Mouse (Mus musculus) ES-E14 (cell line): Measurements from ENCODE around the gene Fbxw13.

ENCODE experiments used
- ZC3H11A ChIP-seq: IDR thresholded peaks from 2 replicates; pipeline ENCODE4 v1.6.1; 2012; ENCODE audit warnings: low read depth, mild to moderate bottlenecking, inconsistent platforms, low read length, borderline replicate concordance
- ZNF384 ChIP-seq: IDR thresholded peaks from 2 replicates; pipeline ENCODE4 v1.6.1; 2012; ENCODE audit warnings: low read depth, low read length, inconsistent platforms

DNA sequence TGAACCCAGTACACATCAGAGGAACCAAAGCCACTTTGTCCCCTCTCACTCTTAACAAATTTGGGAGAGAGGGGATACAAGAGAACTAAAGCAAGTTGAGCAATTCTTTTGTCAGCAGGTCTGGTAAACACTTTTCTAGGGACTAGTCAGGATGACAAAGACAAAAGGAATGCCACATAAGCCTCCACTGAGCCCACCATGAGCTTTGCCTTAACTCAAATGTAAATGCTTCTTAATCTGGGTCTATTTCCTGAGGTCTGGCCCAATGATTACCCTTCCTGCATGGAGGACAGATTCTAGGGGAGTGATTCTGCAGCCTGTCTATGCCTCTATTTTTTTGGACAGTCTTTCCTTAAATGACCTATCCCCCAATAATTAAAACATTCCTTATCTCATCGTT lies 19.5 kb downstream of the Fbxw13 start:
- no peak for TF ChIP-seq ZC3H11A
- TF ChIP-seq ZNF384, result no peak
